Mouse (Mus musculus) embryo, embryonic 10.5 days (tissue): Measurements from ENCODE around the gene Olfr231.

Experiments used
- DNase-seq: peaks from one replicate; pipeline ENCODE4 v3.0.0-alpha.2; 2015; ENCODE audit warnings: low spot score

The Olfr231 gene

GRCm38 (mm10) chr1:174121062-174121461, at the start of gene Olfr231:
Olfr231 (minus strand) TSS chr1:174121162.
- no peak for DNase-seq

DNA sequence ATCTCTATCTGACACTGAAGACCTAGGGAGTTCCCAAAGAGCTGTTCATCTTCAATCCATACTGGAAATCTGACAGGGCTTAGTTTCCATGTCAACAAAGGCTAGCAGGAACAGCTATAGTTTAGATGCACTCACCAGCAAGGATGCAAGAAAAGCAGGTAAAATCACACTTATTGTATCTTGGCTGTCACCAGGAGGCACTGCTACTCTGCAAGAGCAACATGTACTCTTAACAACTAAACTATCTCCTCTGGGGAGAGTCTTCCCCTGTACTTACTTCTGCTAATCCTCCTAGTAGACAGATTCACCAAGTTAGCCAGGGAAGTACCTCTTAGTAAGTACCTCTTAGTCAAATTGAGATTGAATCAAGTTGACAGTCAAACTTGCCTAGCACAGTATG, 48.1 kb upstream of the Olfr231 start:
- no peak for DNase-seq

DNA sequence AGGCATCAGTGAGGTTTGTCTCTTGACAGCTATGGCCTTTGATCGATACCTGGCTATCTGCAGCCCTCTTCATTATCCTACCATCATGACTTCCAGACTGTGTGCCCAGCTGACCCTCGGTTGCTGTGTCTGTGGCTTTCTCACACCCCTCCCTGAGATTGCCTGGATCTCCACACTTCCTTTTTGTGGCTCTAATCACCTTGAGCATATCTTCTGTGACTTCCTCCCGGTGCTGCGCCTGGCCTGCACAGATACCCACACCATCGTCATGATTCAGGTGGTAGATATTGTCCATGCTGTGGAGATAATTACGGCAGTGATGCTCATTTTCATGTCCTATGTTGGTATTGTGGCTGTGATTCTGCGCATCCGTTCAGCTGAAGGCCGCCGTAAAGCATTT, 38.1 kb upstream of the Olfr231 start:
- no peak for DNase-seq

DNA sequence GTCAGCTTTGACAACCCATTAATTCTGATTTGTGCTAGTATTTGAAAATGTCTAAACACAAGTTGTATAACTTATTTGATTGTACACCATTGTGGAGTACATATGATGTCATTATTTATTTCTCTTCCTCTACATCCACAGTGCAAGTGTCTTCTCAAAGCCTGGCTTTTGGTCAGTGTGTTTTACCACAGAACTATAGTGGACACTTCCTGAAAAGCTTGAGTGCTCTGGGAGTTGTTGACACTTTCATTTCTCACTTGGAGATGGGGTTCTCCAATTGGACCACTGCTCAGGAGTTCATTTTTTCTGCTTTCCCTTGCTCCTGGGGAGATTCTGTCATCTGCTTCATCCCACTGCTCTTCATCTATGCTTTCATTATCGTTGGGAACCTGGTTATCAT, 37.5 kb upstream of the Olfr231 start:
- no peak for DNase-seq

DNA sequence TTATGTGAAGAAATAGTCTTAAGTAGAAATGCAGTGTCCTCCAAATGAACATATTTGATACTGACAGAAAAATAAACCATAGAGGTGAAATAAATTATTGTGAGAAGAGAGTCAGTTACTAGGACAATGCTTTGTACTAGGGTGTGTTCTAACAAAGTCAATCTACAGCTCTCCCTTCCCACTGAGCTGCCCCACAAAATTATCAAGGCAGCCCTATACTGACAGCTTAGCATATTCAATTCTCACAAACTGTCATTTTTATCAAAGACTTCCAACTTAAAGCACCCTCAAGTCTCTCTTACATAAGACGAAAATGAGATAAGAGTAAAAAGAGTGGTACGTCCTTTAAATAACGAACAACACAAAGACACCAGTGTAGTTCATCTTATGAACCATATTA, 36.7 kb upstream of the Olfr231 start:
- DNase-seq = no peak

GRCm38 (mm10) chr1:174155333-174155732, 34.4 kb upstream of the Olfr231 start, which contains the start of gene Olfr420:
Olfr420 (plus strand) TSS chr1:174155633.
- DNase-seq = no peak

DNA sequence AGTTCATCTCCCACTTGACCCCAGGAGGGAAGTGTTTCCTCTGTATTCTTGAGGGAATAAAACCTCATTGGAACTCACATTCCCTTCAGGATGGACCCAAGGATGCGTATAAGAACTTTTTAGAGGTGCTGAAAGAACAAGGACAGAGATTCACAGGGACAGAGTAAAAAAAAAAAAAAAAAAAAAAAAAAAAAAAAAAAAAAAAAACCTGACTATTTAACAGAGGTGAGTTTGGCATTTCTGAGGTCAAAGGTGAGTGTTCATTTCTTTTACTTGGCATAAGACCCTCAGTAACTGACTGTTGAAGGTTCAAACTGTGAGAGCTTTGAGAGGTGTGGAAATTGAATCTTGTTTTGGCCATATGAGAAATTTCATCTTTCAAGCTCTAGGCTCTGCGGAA, 28.3 kb upstream of the Olfr231 start:
- DNase-seq = no peak

GRCm38 (mm10) chr1:174146696-174147095, 25.7 kb upstream of the Olfr231 start:
- no peak for DNase-seq

DNA sequence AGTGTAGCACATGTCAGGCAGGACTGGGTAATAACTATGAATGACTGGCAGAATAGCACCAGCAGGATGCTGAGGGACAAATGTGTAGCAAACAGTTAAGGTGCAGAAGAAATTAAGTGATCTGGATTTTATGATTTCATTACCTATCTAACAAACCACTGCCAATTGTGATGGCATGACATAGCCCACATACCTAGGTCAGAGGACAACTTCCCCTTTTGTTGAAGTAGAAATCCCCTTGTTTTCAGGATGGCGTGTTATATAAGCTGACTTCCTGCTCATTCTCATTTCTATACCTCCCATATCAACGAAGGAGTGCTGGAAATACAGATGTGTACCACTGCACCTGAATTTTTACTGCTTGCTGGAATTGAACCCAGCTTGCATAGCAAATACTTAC, 20.4 kb upstream of the Olfr231 start:
- no peak for DNase-seq

DNA sequence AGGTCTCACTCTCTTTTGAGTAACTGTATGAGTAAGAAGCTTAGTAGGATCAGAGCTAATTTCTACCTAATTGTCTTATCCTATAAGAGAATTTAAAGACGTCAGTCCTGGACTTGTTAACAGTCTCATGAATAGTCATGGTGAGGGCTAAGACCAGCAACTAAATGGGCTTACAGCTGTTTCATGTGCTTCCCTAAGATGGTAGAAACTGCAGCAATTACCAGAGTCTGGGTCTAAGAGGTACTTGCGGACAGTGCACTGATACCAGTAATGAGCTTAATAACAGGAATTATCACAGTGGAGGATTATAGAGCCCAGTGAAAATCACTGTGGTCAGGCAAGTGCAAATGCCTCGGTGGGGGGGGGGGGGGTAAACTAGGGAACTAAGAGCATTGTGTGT, 11.0 kb upstream of the Olfr231 start:
- no peak for DNase-seq

DNA sequence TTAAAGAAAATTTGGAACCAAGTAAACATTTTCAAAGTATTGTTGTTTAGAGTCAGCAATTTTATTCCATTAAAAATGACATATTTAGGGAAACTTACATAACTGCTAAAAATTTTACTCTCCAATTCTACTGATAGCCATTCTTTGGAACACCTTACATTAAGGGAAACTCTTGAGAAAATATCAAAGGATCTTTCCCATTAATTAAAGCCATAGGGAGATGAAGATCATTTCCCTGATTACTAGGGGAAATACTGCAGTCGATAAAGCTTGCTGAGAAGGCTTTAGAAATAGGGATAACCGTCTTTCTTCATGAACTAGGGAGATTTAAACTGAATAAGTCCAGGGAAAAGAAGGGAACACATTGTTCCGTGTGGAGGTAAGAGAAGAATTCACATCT, 10.3 kb upstream of the Olfr231 start, which contains the start of gene Olfr424:
Olfr424 (plus strand) TSS at position 301 of the 400 bp plus-strand sequence.
- DNase-seq = no peak

DNA sequence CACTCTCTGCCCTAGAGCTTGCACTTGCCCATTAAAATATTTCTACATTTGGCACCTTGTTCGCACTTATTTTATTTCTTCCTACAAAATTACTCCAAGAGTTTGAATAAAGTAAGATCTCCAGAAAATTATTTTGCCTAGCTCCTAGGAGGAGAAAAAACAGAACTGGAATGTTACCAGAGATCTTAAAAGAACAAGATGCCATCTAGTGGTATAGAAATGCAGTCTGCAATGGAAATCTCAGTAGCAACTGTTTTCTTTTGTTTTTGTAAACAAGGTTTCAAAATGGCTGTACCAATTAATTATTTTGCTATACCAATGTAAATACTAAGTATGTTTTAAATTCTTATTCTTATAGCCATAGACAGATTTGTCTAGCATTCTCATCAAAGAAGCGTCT, 17.2 kb downstream of the Olfr231 start:
- DNase-seq = peak; percentile 13

- no peak for DNase-seq
Observed at GRCm38 (mm10) chr1:174096591-174096990, 24.4 kb downstream of the Olfr231 start, which contains the start of gene Olfr427. Olfr427 (plus strand) TSS chr1:174096891.

- no peak for DNase-seq
Observed at GRCm38 (mm10) chr1:174084031-174084430, 36.9 kb downstream of the Olfr231 start, which contains the start of gene Olfr429. Olfr429 (plus strand) TSS chr1:174084331.

DNA sequence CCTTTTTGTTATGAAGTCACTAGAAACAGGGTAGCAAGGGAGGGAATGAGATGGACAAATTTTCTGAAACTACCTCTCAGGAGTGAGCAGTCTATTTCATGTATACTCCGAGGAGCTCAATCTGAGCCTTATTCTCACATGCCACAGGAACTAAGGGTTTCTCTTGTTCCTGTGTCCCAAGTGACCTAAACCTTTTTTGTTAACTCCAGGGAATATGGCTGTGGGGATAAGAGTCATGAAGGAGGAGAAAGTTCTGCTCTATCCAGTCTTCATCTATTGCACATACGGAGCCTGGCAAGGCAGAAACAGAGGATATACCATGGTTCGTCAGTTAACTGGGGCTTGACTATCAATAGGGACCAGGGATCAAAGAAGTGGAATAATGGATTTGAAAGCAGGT, 54.7 kb downstream of the Olfr231 start, which contains the start of gene Olfr430:
Olfr430 (plus strand) TSS at position 301 of the 400 bp plus-strand sequence.
- DNase-seq = no peak
